In the genomic region with DNA sequence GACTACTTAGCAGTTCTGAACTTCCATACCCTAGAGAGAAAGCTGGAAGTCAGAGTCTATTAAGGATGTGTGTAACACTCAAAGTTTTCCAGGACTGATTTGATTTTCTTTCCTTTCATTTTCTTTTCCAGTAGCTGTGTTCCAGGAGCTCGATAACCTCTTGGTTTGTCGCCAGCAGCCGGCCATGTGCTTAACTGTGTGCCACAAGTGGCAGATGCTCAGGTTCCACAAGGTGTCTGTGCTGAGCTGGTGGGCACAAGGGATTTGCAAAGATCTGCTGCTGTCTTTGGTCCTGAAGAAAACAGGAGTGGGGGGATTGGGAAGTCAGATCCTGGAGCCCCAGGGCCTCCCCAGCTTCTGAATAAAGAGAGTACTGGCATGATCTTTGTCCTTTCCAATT, we compare ENCODE assay signal across 20 mouse cellular contexts.
DNase-seq lines count a peak whose midpoint lies in the region; ATAC-seq and TF ChIP-seq lines count a peak whose summit lies in the region.
"Had no signal": no experiment of that assay in that cellular context is flagged by ENCODE, and none has a peak within 500 bp of the region (broad histone marks: within the 10 kb centered on the region; RNA-seq: fewer than 3 reads in every experiment).

No protein-coding gene starts in this region.

- H3K4me1 ChIP-seq in hindbrain, postnatal 0 days (ENCODE audit: insufficient read depth, low read length) = no peaks in the 10 kb centered on the region
- peaks cover 5% of the 10 kb centered on the region; the same call in 1 of the 2 replicates for H3K4me1 ChIP-seq in hindbrain, embryonic 12.5 days
- H3K4me1 ChIP-seq: embryonic facial prominence, embryonic 12.5 days; forebrain, embryonic 12.5 days; heart, embryonic 12.5 days; intestine, embryonic 15.5 days; kidney, embryonic 15.5 days had no signal

- DNase-seq in adrenal gland, postnatal 10 days = peak; percentile 26
- DNase-seq in adrenal gland, adult (ENCODE audit: inconsistent age in 2 of 2, low spot score in 1 of 2) = no peak
- DNase-seq in cerebellum, postnatal 25 days = peak; percentile 11 to 45
- no peak for DNase-seq in cerebellum, adult 9-11 months
- DNase-seq in hindbrain, postnatal 0 days (ENCODE audit: low spot score) = peak; percentile 37
- no peak for DNase-seq in layer of hippocampus, adult 9-11 months
- DNase-seq: B cell, adult 2 months; forebrain, postnatal 0 days; gastrocnemius, postnatal 14 days; heart, postnatal 36 days; kidney, adult 2 months had no signal

- 46% methylated on average over 3 of the region's 3 CpGs for WGBS in hindbrain, postnatal 0 days
- WGBS in hindbrain, embryonic 12.5 days = 72% methylated on average over 3 of the region's 3 CpGs

- ATAC-seq in hindbrain, postnatal 0 days = no peak
- no peak for ATAC-seq in hindbrain, embryonic 12.5 days (ENCODE audit: low FRiP score)
- ATAC-seq: CD4-positive, CD25-positive, alpha-beta regulatory T cell, adult 4 months; forebrain, postnatal 0 days; hindbrain, embryonic 16.5 days; intestine, embryonic 15.5 days had no signal

- H3K9me3 ChIP-seq in hindbrain, postnatal 0 days (ENCODE audit: low read length) = no peaks in the 10 kb centered on the region
- H3K9me3 ChIP-seq in hindbrain, embryonic 12.5 days (replicated peaks) = no peaks in the 10 kb centered on the region
- H3K9me3 ChIP-seq: embryonic facial prominence, embryonic 12.5 days; forebrain, embryonic 12.5 days; heart, embryonic 12.5 days; intestine, embryonic 15.5 days; kidney, embryonic 15.5 days had no signal

- no peaks in the 10 kb centered on the region for H3K27me3 ChIP-seq in hindbrain, postnatal 0 days (ENCODE audit: insufficient read depth, low read length)
- H3K27me3 ChIP-seq in hindbrain, embryonic 12.5 days = no peaks in the 10 kb centered on the region
- H3K27me3 ChIP-seq: embryonic facial prominence, embryonic 12.5 days; forebrain, embryonic 12.5 days; heart, embryonic 12.5 days; intestine, embryonic 15.5 days; kidney, embryonic 15.5 days had no signal

- H3K9ac ChIP-seq in hindbrain, postnatal 0 days (replicated peaks; ENCODE audit: low read length) = no peak overlapping the region
- no peak overlapping the region for H3K9ac ChIP-seq in hindbrain, embryonic 12.5 days
- H3K9ac ChIP-seq: embryonic facial prominence, embryonic 12.5 days; forebrain, embryonic 12.5 days; forebrain, postnatal 0 days; heart, embryonic 12.5 days; intestine, embryonic 15.5 days; kidney, embryonic 15.5 days had no signal

- no peak overlapping the region for H3K4me3 ChIP-seq in hindbrain, postnatal 0 days (ENCODE audit: low read length)
- H3K4me3 ChIP-seq in hindbrain, embryonic 12.5 days = no peak overlapping the region
- H3K4me3 ChIP-seq: embryonic facial prominence, embryonic 12.5 days; forebrain, embryonic 12.5 days; heart, embryonic 12.5 days; intestine, embryonic 15.5 days; kidney, embryonic 15.5 days had no signal

- no peaks in the 10 kb centered on the region for H3K36me3 ChIP-seq in hindbrain, postnatal 0 days (ENCODE audit: insufficient read depth, low read length)
- H3K36me3 ChIP-seq in hindbrain, embryonic 12.5 days = no peaks in the 10 kb centered on the region
- H3K36me3 ChIP-seq: embryonic facial prominence, embryonic 12.5 days; forebrain, embryonic 12.5 days; G1E; heart, embryonic 12.5 days; intestine, embryonic 15.5 days; kidney, embryonic 15.5 days had no signal

- TF ChIP-seq CTCF in hindbrain, postnatal 0 days (IDR thresholded peaks at IDR 0.05; ENCODE audit: low read depth) = no peak

- H3K27ac ChIP-seq in hindbrain, postnatal 0 days = no peak overlapping the region
- no peak overlapping the region for H3K27ac ChIP-seq in hindbrain, embryonic 12.5 days
- H3K27ac ChIP-seq: embryonic facial prominence, embryonic 12.5 days; forebrain, embryonic 12.5 days; intestine, embryonic 15.5 days; kidney, embryonic 15.5 days had no signal

- H3K4me2 ChIP-seq in hindbrain, postnatal 0 days (ENCODE audit: low read depth, low read length) = no peak overlapping the region
- no peak overlapping the region for H3K4me2 ChIP-seq in hindbrain, embryonic 12.5 days (replicated peaks)
- H3K4me2 ChIP-seq: embryonic facial prominence, embryonic 12.5 days; forebrain, embryonic 12.5 days; heart, embryonic 12.5 days; intestine, embryonic 15.5 days; kidney, embryonic 15.5 days had no signal

Comparison
In these comparisons a context has a peak if more than half of its experiments do, and no peak if none do; other contexts are left out.
1. DNase-seq: peak in adrenal gland, postnatal 10 days (single experiment), cerebellum, postnatal 25 days (2 of 2) and hindbrain, postnatal 0 days (single experiment); none in adrenal gland, adult (0 of 2), cerebellum, adult 9-11 months (single experiment) and layer of hippocampus, adult 9-11 months (single experiment).